Mouse (Mus musculus) kidney, postnatal 36 days (tissue): ENCODE results near the gene Tspear.
"Not testable (repeated sequence)": the region's sequence is repeated elsewhere in the genome, so short reads cannot be mapped to it uniquely, and the experiment has no call there.

Experiments
- DNase-seq, 2 experiments: peaks; one replicate each; pipeline ENCODE4 v3.0.0; 2021 to 2022; ENCODE audit warnings: mixed read lengths in 2 of 2

Tspear gene

DNA sequence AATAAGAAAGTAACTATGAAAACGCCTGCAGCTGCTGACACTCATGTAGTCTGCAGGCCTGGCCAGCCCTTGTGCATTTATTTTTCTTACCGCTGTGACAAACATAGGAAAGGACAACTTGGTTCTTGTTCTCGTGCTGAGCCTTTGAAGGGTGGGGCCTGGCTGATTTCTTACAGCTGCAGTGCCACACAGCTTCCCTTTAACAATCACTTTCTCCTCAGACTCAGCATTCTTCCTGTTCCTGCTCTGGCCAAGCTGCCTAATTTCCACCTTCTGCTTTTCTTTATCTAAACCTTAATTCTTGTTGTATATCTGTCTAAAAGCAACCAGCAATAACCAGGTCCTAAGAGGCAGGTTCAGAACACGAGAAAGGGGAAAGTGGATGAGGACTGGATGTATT is 27.4 kb downstream of the Tspear start:
- DNase-seq = no peak

DNA sequence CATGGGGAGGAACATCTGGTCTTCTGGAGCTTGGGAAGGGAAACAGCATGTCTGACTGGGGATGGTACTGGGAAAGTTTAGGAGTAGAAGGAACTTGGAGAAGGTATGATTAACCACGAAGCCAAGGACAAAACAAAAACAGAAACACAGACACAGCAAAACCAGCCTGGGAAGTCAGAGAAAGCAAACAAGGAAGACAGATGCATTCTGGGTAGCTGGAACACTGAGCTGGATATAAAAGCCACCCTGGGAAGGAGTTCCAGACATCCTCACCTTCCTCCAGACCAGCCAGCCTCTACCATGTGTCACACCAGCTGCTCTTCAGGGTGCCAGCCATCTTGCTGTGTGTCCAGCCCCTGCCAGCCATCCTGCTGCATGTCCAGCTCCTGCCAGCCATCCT is 29.1 kb downstream of the Tspear start, which contains the start of gene Gm10142:
Gene Gm10142, plus strand, starts transcription at position 301 of the 400 bp plus-strand sequence.
- no peak for DNase-seq

- DNase-seq = not testable (repeated sequence)
Measured at GRCm38 (mm10) chr10:77720299-77720698, 33.9 kb downstream of the Tspear start, which contains the start of gene Krtap12-1. Krtap12-1 (plus strand) TSS chr10:77720599.

DNA sequence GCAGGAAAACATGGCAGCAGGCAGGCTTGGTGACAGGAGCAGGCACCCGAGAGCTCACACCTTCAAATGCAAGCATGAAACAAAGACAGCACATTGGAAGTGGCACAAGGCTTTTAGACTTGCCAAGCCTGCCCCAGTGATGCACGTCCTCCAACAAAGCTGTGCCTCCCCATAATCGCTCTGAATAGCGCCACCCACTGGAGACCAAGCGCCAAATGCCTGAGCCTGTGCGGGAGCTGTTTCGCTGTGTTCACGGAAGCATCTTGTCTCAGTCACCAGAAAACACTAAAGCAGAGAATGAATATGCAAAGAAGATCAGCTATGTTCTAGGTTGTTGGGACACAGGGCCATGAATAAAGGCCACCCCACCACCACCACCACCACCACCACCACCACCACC is 38.5 kb downstream of the Tspear start:
- DNase-seq = no peak

GRCm38 (mm10) chr10:77726186-77726585 is 39.8 kb downstream of the Tspear start, which contains the start of gene Gm10100:
Gm10100 (plus strand) TSS chr10:77726486.
- no peak for DNase-seq

DNA sequence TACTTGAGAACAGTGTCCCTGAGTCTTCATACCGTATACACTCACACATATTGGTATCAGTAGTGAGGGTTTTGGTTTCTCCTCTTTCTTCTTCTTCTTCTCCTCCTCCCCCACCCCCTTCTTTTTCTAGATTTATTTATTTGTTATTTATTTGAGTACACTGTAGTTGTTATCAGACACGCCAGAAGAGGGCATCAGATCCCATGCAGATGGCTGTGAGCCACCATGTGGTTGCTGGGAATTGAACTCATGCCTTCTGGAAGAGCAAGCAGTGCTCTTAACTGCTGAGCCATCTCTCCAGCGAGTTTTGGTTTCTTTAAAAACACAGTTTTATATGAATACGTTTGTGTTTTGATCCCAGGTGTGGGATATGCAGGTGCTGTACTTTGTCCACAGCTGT is 41.9 kb downstream of the Tspear start:
- DNase-seq = peak in 1 of 2 experiments; percentile 40

DNA sequence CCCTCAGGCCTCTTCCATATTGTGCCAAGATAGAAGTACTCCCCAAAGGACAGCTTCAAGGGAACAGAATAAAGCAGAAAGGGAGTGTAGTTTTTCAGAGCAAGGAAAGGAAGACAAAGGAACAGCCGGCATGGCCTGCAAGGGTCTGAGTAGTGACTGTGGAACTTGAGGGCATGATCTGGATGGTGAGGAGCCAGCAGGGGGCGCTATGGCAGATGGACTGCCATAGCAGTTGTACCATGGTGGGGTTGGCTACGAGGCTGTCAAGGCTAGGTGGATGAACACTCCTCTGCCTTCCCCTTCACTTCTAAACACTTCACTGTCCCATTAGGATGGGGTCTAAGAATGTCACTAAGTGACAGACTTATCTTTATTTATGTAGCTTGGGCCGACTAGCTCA is 42.9 kb downstream of the Tspear start:
- DNase-seq = peak in 1 of 2 experiments; percentile 38

GRCm38 (mm10) chr10:77735928-77736327 is 49.6 kb downstream of the Tspear start:
- no peak for DNase-seq

DNA sequence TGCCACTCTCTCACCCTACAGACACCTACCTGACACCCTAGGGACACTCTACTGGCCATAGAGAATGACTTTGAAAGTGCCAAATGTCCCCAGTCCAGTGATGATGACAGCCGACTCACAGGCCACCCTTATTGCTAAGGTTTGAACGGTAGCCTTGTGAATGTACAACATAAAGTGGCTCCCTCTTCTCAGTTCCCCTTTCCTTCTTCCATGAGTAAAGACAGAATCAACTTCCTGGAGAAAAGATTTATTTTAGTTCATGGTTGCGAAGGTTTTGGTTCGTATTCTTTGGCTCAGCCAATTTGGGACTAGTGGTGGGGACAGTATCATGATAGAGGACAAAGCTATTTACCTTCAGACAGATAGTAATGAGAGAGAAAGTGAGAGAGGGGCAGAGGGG is 52.6 kb downstream of the Tspear start:
- DNase-seq = no peak

- DNase-seq = not testable (repeated sequence)
Measured at GRCm38 (mm10) chr10:77741924-77742688, 55.7 kb downstream of the Tspear start, which contains the start of gene Gm18596. Gm18596 (minus strand) TSS chr10:77742638.

- DNase-seq = not testable (repeated sequence)
Measured at GRCm38 (mm10) chr10:77750686-77751085, 64.3 kb downstream of the Tspear start.

- DNase-seq = not testable (repeated sequence)
Measured at GRCm38 (mm10) chr10:77751254-77751653, 64.9 kb downstream of the Tspear start, which contains the start of gene Gm9736. Gm9736 (minus strand) TSS chr10:77751354.

- DNase-seq = not testable (repeated sequence)
Measured at GRCm38 (mm10) chr10:77752312-77752711, 65.9 kb downstream of the Tspear start.

- no peak for DNase-seq
Measured at GRCm38 (mm10) chr10:77753448-77753847, 67.1 kb downstream of the Tspear start.

DNA sequence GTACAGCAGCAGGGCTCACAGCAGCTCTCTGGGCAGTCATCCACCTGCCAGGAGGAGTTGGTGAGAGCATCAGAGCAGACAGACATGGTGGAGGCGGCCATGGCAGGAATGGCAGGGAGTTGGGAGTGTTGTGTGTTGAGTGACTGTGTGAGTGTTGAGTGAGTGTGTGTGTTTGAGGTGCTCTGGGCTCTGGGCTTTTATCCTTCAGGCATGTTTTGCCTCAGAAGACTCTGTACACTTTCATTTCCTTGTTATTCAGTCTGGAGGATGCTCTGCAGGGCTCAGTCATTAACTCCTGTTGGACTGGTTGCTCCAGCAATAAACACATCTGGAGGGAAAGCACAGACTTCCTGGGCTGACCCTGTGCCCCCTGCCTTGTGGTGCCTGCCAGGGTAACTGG is 73.2 kb downstream of the Tspear start, which contains the start of gene Gm3233:
Gene Gm3233, minus strand, starts transcription at position 101 of the 400 bp plus-strand sequence.
- DNase-seq = not testable (repeated sequence)

DNA sequence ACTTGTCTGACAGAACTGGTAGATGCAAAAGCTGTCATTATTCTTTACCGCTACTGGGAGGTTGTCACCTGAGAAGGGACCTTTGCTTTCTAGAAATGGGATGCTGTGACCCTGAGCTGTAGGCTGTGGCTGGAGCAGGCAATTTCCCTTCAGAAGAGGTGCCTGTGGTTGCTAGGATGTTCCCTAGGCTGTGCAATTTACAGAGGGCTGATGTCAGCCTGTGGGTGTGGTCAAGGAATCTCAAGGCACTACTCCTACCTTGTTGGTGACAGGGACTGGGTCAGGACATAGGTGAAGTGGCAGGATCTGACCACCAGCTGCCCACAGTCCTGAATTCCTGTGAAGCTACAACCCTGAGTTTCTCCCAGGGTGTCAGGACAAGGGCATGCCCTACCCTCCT is 83.4 kb downstream of the Tspear start:
- DNase-seq = no peak

- DNase-seq = not testable (repeated sequence)
Measured at GRCm38 (mm10) chr10:77771225-77771624, 84.9 kb downstream of the Tspear start, which contains the start of gene Gm3238. Gm3238 (minus strand) TSS chr10:77771325.

DNA sequence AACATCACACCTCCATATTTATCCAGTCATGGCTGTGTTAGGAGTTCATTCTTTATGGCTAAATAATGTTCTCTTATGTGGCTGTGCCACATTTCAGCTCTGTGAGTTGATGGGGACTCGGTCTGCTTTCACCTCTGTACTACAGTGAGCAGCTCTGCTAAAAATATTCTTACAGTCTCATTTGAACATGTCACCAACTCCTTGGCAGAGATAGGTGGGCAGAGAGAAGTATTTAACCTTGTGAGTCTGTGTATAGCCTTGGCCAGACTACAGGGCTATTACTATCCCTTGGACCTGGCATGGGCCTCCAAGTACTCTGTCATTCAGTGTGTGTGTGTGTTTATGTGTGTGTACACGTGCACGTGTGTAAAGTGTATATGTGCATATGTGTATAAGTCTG is 85.8 kb downstream of the Tspear start:
- DNase-seq = not testable (repeated sequence)

GRCm38 (mm10) chr10:77776844-77777243 is 90.5 kb downstream of the Tspear start, which contains the start of gene Gm7138:
Gm7138 (minus strand) TSS chr10:77776944.
- DNase-seq = not testable (repeated sequence)

DNA sequence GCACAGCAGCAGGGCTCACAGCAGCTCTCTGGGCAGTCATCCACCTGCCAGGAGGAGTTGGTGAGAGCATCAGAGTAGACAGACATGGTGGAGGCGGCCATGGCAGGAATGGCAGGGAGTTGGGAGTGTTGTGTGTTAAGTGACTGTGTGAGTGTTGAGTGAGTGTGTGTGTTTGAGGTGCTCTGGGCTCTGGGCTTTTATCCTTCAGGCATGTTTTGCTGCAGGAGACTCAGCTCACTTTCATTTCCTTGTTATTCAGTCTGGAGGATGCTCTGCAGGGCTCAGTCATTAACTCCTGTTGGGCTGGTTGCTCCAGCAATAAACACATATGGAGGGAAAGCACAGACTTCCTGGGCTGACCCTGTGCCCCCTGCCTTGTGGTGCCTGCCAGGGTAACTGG is 96.1 kb downstream of the Tspear start, which contains the start of gene Gm3250:
Gene Gm3250, minus strand, starts transcription at position 101 of the 400 bp plus-strand sequence.
- DNase-seq = not testable (repeated sequence)

DNA sequence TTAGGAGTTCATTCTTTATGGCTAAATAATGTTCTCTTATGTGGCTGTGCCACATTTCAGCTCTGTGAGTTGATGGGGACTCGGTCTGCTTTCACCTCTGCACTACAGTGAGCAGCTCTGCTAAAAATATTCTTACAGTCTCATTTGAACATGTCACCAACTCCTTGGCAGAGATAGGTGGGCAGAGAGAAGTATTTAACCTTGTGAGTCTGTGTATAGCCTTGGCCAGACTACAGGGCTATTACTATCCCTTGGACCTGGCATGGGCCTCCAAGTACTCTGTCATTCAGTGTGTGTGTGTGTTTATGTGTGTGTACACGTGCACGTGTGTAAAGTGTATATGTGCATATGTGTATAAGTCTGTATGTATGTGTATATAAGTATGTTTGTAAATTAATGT is 97.0 kb downstream of the Tspear start:
- DNase-seq = not testable (repeated sequence)

DNA sequence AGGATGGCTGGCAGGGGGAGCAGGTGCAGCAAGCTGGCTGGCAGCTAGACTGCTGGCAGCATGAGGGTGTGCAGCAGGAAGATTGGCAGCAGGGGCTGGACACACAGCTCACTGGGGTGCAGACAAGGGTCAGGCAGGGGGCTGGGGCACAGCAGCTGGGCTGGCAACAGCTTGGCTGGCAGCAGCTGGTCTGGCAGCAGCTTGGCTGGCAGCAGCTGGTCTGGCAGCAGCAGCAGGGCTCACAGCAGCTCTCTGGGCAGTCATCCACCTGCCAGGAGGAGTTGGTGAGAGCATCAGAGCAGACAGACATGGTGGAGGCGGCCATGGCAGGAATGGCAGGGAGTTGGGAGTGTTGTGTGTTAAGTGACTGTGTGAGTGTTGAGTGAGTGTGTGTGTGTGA is 101.5 kb downstream of the Tspear start, which contains the start of gene Gm7137:
Gene Gm7137, minus strand, starts transcription at position 325 of the 400 bp plus-strand sequence.
- DNase-seq = not testable (repeated sequence)

- no peak for DNase-seq
Measured at GRCm38 (mm10) chr10:77788621-77789020, 102.3 kb downstream of the Tspear start.

- no peak for DNase-seq
Measured at GRCm38 (mm10) chr10:77794976-77795375, 108.6 kb downstream of the Tspear start, which contains the start of gene Gm9639. Gm9639 (minus strand) TSS chr10:77795076.
